Mouse (Mus musculus): ENCODE measurements around the gene Mitf. TPM values are rescaled to one million over a fixed set of nuclear protein-coding genes. Genes with fewer than 3 reads are reported as not detected.

The Mitf gene
- total RNA-seq, 4 experiments from 2014 or later, result 8.5 to 11.0 (median 9.9) TPM

- no peak for DNase-seq
Observed at GRCm38 (mm10) chr6:98048671-98049438, 242.0 kb downstream of the Mitf start.

GRCm38 (mm10) chr6:98049551-98049950, 242.7 kb downstream of the Mitf start:
- DNase-seq, result no peak

- DNase-seq, result no peak
Observed at GRCm38 (mm10) chr6:98061878-98062277, 255.0 kb downstream of the Mitf start.

- no peak for DNase-seq
Observed at GRCm38 (mm10) chr6:98064926-98065325, 258.1 kb downstream of the Mitf start.

GRCm38 (mm10) chr6:98066420-98066819, 259.6 kb downstream of the Mitf start:
- DNase-seq, result no peak

Other genes with a start within 250 kb of the Mitf start
- 10 to 100 TPM; 19.7 to 35.2 (median 26.5) TPM for gene Frmd4b, start 189.5 kb upstream of the Mitf start, total RNA-seq (2022)